Mouse (Mus musculus): ENCODE measurements around the gene Cdrt4. TPM values are rescaled to one million over a fixed set of nuclear protein-coding genes. Genes with fewer than 3 reads are reported as not detected.

Gene Cdrt4
- polyA plus RNA-seq, 1 experiment from 2014 or later, result not detected

DNA sequence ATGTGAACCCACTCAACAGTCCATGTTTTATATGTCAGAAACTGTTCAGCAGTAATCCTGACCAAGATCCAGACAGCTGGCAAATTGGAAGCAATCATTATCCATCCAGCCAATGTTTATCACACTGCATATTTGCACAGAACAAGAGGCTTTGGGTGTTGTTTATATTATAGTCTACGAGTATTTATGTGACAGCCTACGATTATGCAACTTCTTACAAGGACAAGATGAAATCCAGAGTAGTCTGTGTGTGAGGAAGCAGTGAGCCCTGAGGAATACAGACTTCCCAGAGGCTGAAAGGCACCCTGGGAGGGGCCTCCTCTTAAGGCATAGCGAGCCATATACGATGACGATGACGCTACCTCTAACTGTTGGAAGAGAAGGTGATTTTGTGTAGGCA, 74.5 kb downstream of the Cdrt4 start:
- H3K27me3 ChIP-seq (ENCODE audit: control insufficient read depth, insufficient read depth, low read length), result no peaks in the 10 kb centered on the region
- ATAC-seq (replicated peaks; ENCODE audit: low FRiP score) (no peak), DNase-seq (ENCODE audit: low spot score) (no peak)
- no peak overlapping the region for H3K4me3 ChIP-seq (ENCODE audit: low read depth, low read length)
- H3K4me2 ChIP-seq (ENCODE audit: low read depth, low read length, severe bottlenecking), result no peak overlapping the region
- H3K36me3 ChIP-seq (ENCODE audit: control insufficient read depth, insufficient read depth, low read length), result no peaks in the 10 kb centered on the region
- no peak overlapping the region for H3K9ac ChIP-seq (ENCODE audit: low read length)
- no peak overlapping the region for H3K27ac ChIP-seq (ENCODE audit: low read depth, low read length)
- WGBS, result 91% methylated on average over 6 of the region's 6 CpGs
- no peaks in the 10 kb centered on the region for H3K9me3 ChIP-seq (ENCODE audit: control insufficient read depth, low read length)
- H3K4me1 ChIP-seq (replicated peaks; ENCODE audit: control insufficient read depth, insufficient read depth, low read length), result no peaks in the 10 kb centered on the region

DNA sequence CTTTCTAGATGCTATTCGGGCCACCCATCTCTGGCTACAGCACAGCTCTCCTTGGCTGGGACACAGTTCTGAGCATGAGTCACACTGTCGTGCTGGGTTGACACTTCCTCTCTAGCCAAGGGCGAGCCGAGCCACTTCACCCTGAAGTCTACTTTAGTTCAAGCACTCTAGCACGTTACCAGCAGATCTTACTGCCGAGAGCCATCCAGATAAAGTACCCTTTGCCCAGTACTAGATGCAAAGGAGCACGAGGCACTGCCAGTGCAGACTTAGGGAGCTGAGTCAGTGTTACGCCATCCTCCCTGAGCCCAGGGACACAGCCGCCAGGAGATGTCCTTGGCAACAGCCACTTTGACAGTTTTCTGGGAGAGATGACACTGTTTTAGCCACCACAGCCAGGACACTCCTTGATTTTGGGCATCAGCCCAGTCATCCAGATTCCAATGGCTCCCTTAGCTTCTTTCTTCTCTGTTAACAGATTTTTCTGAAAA, 75.7 kb downstream of the Cdrt4 start:
- 87% methylated on average over 9 of the region's 9 CpGs for WGBS
- Histone ChIP-seq H3K9ac (ENCODE audit: low read length) (no peak overlapping the region), H3K4me3 (ENCODE audit: low read depth, low read length) (no peak overlapping the region), H3K4me1 (replicated peaks; ENCODE audit: control insufficient read depth, insufficient read depth, low read length) (no peaks in the 10 kb centered on the region), H3K27ac (ENCODE audit: low read depth, low read length) (no peak overlapping the region), H3K9me3 (ENCODE audit: control insufficient read depth, low read length) (no peaks in the 10 kb centered on the region), H3K27me3 (ENCODE audit: control insufficient read depth, insufficient read depth, low read length) (no peaks in the 10 kb centered on the region), H3K4me2 (ENCODE audit: low read depth, low read length, severe bottlenecking) (no peak overlapping the region), H3K36me3 (ENCODE audit: control insufficient read depth, insufficient read depth, low read length) (no peaks in the 10 kb centered on the region)
- ATAC-seq (replicated peaks; ENCODE audit: low FRiP score) (no peak), DNase-seq (ENCODE audit: low spot score) (no peak)

DNA sequence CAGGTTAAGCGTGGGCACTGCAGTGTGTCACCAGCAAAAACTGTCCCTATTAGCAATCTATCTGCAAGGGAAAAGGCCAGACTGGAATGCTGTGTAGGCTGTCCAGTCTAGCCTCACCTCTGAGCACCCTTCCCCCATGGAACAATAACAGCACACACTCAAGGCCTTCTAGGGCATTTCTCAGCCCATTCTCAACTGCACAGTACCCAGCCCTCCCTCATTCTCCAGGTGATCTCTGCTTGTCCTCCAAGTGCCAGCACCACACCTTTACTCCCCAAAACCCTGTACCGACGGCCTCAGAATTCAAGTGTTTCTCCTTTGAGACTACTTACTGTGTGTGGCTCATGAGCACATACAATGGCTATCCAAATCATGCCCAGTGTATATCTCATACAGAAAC, 77.1 kb downstream of the Cdrt4 start:
- WGBS, result 90% methylated on average over 3 of the region's 3 CpGs
- H3K27ac ChIP-seq (ENCODE audit: low read depth, low read length), result no peak overlapping the region

DNA sequence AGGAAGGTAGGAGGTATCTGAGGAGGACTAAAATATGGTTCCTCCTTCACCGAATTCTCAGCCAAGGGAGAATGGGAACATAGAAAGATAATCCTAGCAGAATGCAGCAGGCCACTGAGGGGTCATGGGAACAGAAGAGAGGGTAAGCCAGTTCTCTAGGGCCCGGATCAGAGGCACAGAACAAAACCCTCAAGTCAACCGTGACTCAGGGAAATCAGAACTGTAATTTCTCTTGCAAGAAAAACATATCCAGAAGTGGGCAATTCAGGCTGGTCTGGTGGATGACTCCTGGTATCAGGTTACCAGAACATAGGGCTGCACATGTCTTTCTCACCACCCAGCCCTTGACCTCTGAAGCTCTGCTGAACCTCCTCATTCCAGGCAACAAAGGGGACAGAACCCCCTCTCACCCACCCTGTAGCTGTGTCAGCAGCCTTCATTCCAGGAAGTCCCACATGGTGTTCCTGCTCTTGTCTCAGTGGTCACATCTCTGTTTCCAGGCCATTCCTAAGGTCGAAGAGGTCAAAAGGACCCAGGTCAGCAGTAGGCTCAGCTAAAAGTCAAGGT, 78.2 kb downstream of the Cdrt4 start:
- Histone ChIP-seq H3K36me3 (ENCODE audit: control insufficient read depth, insufficient read depth, low read length) (no peaks in the 10 kb centered on the region), H3K27ac (ENCODE audit: low read depth, low read length) (no peak overlapping the region), H3K4me3 (ENCODE audit: low read depth, low read length) (no peak overlapping the region), H3K27me3 (ENCODE audit: control insufficient read depth, insufficient read depth, low read length) (no peaks in the 10 kb centered on the region), H3K4me1 (replicated peaks; ENCODE audit: control insufficient read depth, insufficient read depth, low read length) (no peaks in the 10 kb centered on the region), H3K9ac (ENCODE audit: low read length) (no peak overlapping the region), H3K4me2 (ENCODE audit: low read depth, low read length, severe bottlenecking) (no peak overlapping the region), H3K9me3 (ENCODE audit: control insufficient read depth, low read length) (no peaks in the 10 kb centered on the region)
- 69% methylated on average over 4 of the region's 4 CpGs for WGBS
- no peak for ATAC-seq (replicated peaks; ENCODE audit: low FRiP score)
- no peak for DNase-seq (ENCODE audit: low spot score)

More for the DNA sequence above, 77.1 kb downstream of the Cdrt4 start:
- H3K36me3 ChIP-seq (ENCODE audit: control insufficient read depth, insufficient read depth, low read length), result no peaks in the 10 kb centered on the region
- no peaks in the 10 kb centered on the region for H3K27me3 ChIP-seq (ENCODE audit: control insufficient read depth, insufficient read depth, low read length)
- DNase-seq (ENCODE audit: low spot score) (no peak), ATAC-seq (replicated peaks; ENCODE audit: low FRiP score) (no peak)
- H3K9ac ChIP-seq (ENCODE audit: low read length), result no peak overlapping the region
- H3K4me3 ChIP-seq (ENCODE audit: low read depth, low read length), result no peak overlapping the region
- H3K9me3 ChIP-seq (ENCODE audit: control insufficient read depth, low read length), result no peaks in the 10 kb centered on the region
- no peak overlapping the region for H3K4me2 ChIP-seq (ENCODE audit: low read depth, low read length, severe bottlenecking)
- H3K4me1 ChIP-seq (replicated peaks; ENCODE audit: control insufficient read depth, insufficient read depth, low read length), result no peaks in the 10 kb centered on the region

DNA sequence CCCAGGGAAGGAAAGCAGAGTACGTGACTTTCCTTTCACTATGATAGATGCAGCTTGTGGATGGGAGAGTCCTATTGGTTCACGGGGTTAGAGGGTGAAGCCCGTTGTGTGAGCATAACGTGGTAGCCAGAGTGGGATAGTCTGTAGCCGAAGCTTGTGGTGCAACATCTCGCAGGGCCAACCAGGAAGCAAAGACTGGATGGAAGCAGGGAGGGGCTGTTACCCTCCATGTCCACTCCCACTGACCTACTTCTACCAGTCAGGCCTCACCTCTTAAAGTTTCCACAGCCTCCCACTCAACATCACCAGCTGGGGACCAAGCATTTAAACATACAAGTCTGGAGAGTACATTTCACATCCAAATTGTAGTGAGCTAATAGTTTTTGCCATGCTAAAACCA, 78.7 kb downstream of the Cdrt4 start:
- Histone ChIP-seq H3K9me3 (ENCODE audit: control insufficient read depth, low read length) (no peaks in the 10 kb centered on the region), H3K4me3 (ENCODE audit: low read depth, low read length) (no peak overlapping the region), H3K27me3 (ENCODE audit: control insufficient read depth, insufficient read depth, low read length) (no peaks in the 10 kb centered on the region), H3K27ac (ENCODE audit: low read depth, low read length) (no peak overlapping the region), H3K36me3 (ENCODE audit: control insufficient read depth, insufficient read depth, low read length) (no peaks in the 10 kb centered on the region), H3K4me2 (ENCODE audit: low read depth, low read length, severe bottlenecking) (no peak overlapping the region), H3K9ac (ENCODE audit: low read length) (no peak overlapping the region), H3K4me1 (replicated peaks; ENCODE audit: control insufficient read depth, insufficient read depth, low read length) (no peaks in the 10 kb centered on the region)
- ATAC-seq (replicated peaks; ENCODE audit: low FRiP score) (no peak), DNase-seq (ENCODE audit: low spot score) (no peak)
- WGBS, result 89% methylated on average over 6 of the region's 6 CpGs

DNA sequence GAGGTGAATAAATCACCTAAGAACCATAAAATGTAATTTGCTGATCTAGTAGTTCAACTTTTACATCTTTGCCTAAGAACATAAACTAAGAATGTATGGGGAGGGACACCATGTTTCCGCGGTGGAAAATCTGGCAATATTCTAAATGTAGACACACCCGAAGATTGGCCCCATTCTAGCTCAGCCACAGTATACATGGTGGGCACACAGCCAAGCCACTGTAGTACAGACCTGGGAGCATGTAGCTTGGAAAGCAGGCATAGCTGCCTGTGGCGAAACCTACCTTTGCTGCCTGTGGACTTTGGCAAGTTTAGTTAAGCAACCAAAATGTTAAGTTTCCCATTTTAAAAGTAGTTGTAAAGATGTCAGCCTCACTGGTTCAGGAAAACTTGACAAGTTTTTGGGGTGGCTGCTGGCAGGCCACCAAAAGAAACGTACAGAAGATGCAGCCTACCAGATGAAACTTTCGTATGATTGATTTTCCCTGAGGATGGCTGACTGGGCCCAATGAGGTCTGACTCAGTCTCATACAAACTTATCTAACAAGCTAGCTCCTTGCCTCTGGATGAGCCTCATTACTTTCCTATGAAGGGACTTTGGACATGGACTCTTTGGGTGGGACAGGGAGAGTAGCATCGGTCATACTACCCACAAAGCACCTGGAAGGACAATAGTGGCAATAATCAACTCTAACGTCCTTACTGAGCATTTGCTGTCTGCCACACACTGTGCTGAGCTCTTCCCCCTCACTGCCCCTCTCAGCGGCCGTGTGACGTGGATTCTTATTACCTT, 84.6 kb downstream of the Cdrt4 start:
- no peak for ATAC-seq (replicated peaks; ENCODE audit: low FRiP score)
- Histone ChIP-seq H3K4me1 (replicated peaks; ENCODE audit: control insufficient read depth, insufficient read depth, low read length) (peaks cover 5% of the 10 kb centered on the region; the same call in 1 of the 2 replicates), H3K4me3 (ENCODE audit: low read depth, low read length) (no peak overlapping the region), H3K9me3 (ENCODE audit: control insufficient read depth, low read length) (no peaks in the 10 kb centered on the region), H3K27ac (ENCODE audit: low read depth, low read length) (no peak overlapping the region), H3K36me3 (ENCODE audit: control insufficient read depth, insufficient read depth, low read length) (no peaks in the 10 kb centered on the region), H3K27me3 (ENCODE audit: control insufficient read depth, insufficient read depth, low read length) (no peaks in the 10 kb centered on the region), H3K4me2 (ENCODE audit: low read depth, low read length, severe bottlenecking) (no peak overlapping the region), H3K9ac (ENCODE audit: low read length) (no peak overlapping the region)
- WGBS, result 86% methylated on average over 11 of the region's 11 CpGs
- DNase-seq (ENCODE audit: low spot score), result no peak

DNA sequence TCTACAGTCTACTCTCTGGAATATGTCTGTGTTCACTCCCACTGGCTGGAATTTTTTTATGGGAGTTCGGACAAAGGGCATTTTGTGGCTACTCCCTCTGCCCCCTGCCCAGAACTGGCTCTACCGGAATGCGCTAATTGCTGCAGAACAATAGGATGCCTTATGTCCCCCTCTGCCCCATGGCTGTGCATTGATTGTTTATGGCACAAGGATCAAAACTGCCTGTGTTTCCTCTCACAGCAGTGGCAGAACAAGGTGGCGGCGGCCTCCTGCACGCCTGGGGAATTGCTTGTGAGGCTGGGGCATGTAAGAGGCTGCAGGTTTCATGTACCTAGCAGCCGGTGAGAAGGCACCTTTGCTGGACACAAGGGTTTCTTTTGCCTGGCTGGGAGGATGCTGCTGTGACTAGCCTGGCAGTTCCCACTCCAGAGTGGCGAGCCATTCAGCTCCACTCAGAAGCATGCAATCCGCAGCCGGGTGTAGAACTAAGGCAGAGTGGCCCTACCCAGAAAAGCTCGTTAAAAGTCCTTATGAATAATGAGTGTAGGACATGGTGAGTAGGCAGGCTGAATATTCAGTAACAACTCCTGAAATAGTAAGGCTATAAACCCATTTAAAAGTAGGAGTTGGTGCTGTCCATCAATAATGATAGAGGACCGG, 89.1 kb downstream of the Cdrt4 start:
- Histone ChIP-seq H3K36me3 (ENCODE audit: control insufficient read depth, insufficient read depth, low read length) (no peaks in the 10 kb centered on the region), H3K4me3 (ENCODE audit: low read depth, low read length) (no peak overlapping the region), H3K9ac (ENCODE audit: low read length) (peak overlapping the region; percentile 23; the same call in 1 of the 2 replicates), H3K27me3 (ENCODE audit: control insufficient read depth, insufficient read depth, low read length) (no peaks in the 10 kb centered on the region), H3K27ac (ENCODE audit: low read depth, low read length) (no peak overlapping the region), H3K9me3 (ENCODE audit: control insufficient read depth, low read length) (no peaks in the 10 kb centered on the region), H3K4me1 (replicated peaks; ENCODE audit: control insufficient read depth, insufficient read depth, low read length) (peaks cover 5% of the 10 kb centered on the region; the same call in 1 of the 2 replicates), H3K4me2 (ENCODE audit: low read depth, low read length, severe bottlenecking) (no peak overlapping the region)
- WGBS, result 35% methylated on average over 12 of the region's 12 CpGs
- DNase-seq (ENCODE audit: low spot score) (no peak), ATAC-seq (replicated peaks; ENCODE audit: low FRiP score) (no peak)

Data from forebrain, embryonic 11.5 days (tissue).